Mouse (Mus musculus) intestine, postnatal 0 days (tissue): ENCODE data around the gene Mctp2. TPM values are rescaled to one million over a fixed set of nuclear protein-coding genes. Genes with fewer than 3 reads are reported as not detected.
"Not testable (repeated sequence)": the region's sequence is repeated elsewhere in the genome, so short reads cannot be mapped to it uniquely, and the experiment has no call there.

Experiments
- ATAC-seq: fragments of 200-750 bp; cut with Nextera tagmentation; 2 replicates; pipeline ENCODE4 v1.8.0; 2017; ENCODE audit warnings: mild to moderate bottlenecking, moderate TSS enrichment, moderate library complexity
- H3K27ac ChIP-seq: fragments of 300-500 bp; sonication (generic); 2 replicates; pipeline ENCODE4 v1.5.1; 2014; ENCODE audit warnings: mild to moderate bottlenecking, low read depth, low read length, moderate library complexity
- H3K27me3 ChIP-seq: fragments of 300-500 bp; sonication (generic); replicated peaks from 2 replicates; pipeline ENCODE4 v1.6.1; 2014; ENCODE audit warnings: low read length, mixed read lengths; ENCODE audit not compliant: control insufficient read depth, insufficient read depth
- H3K36me3 ChIP-seq: fragments of 300-500 bp; sonication (generic); 2 replicates; pipeline ENCODE4 v1.6.1; 2014; ENCODE audit warnings: mild to moderate bottlenecking, moderate library complexity; ENCODE audit not compliant: control insufficient read depth, insufficient read depth
- H3K4me1 ChIP-seq: fragments of 300-500 bp; sonication (generic); replicated peaks from 2 replicates; pipeline ENCODE4 v1.6.1; 2014; ENCODE audit warnings: antibody characterized with exemption, low read length, mixed read lengths; ENCODE audit not compliant: control insufficient read depth, insufficient read depth
- H3K4me2 ChIP-seq: fragments of 300-500 bp; sonication (generic); replicated peaks from 2 replicates; pipeline ENCODE4 v1.6.1; 2014; ENCODE audit warnings: low read depth, mild to moderate bottlenecking, moderate library complexity
- H3K4me3 ChIP-seq: fragments of 300-500 bp; sonication (generic); 2 replicates; pipeline ENCODE4 v1.5.1; 2014; ENCODE audit warnings: low read depth, low read length
- H3K9ac ChIP-seq: fragments of 300-500 bp; sonication (generic); 2 replicates; pipeline ENCODE4 v1.6.1; 2014; ENCODE audit warnings: mild to moderate bottlenecking, low read depth, low read length
- H3K9me3 ChIP-seq: fragments of 300-500 bp; sonication (generic); 2 replicates; pipeline ENCODE4 v1.6.1; 2016; ENCODE audit warnings: mixed run types; ENCODE audit not compliant: control insufficient read depth
- CTCF ChIP-seq: sonication (generic); IDR thresholded peaks from 2 replicates; pipeline ENCODE4 v1.5.1; 2016; ENCODE audit warnings: low read depth, mild to moderate bottlenecking, control low read depth, antibody characterized with exemption, moderate library complexity
- WGBS: fragments of 180-500 bp; shearing (Covaris S2); extraction: QIAGEN DNeasy Blood & Tissue Kit; methylation state at CpG from one replicate; pipeline ENCODE4 v1.1.7; 2014; 5-methylcytosine and 5-hydroxymethylcytosine counted together
- polyA plus RNA-seq: library from polyadenylated mRNA; unstranded; fragments of >200 nt; fragmentation: Nextera tagmentation; extraction: Ambion mirVana; gene quantifications from 2 replicates; pipeline ENCODE4 v1.2.1, GENCODE M21; 2015

Gene Mctp2
- polyA plus RNA-seq, 1 experiment from 2014 or later, result 0.89 TPM

GRCm38 (mm10) chr7:72259045-72259444, 47.4 kb downstream of the Mctp2 start:
- 87% methylated on average over 10 of the region's 10 CpGs for WGBS
- H3K4me1 ChIP-seq, result no peaks in the 10 kb centered on the region
- H3K9ac ChIP-seq, result no peak overlapping the region
- H3K36me3 ChIP-seq, result no peaks in the 10 kb centered on the region
- H3K9me3 ChIP-seq, result no peaks in the 10 kb centered on the region
- H3K27ac ChIP-seq, result no peak overlapping the region
- no peak overlapping the region for H3K4me3 ChIP-seq
- H3K27me3 ChIP-seq, result no peaks in the 10 kb centered on the region
- no peak for ATAC-seq
- H3K4me2 ChIP-seq, result no peak overlapping the region
- TF ChIP-seq CTCF, result no peak

- H3K4me2 ChIP-seq, H3K9me3 ChIP-seq, H3K4me3 ChIP-seq, H3K27ac ChIP-seq, ATAC-seq, H3K4me1 ChIP-seq, H3K9ac ChIP-seq, H3K36me3 ChIP-seq, H3K27me3 ChIP-seq: not testable (repeated sequence)
- 89% methylated on average over 8 of the region's 9 CpGs for WGBS
Measured at GRCm38 (mm10) chr7:72250326-72250725, 56.1 kb downstream of the Mctp2 start.

GRCm38 (mm10) chr7:72241269-72241668, 65.1 kb downstream of the Mctp2 start:
- no peak for ATAC-seq
- no peak overlapping the region for H3K4me3 ChIP-seq
- no peak overlapping the region for H3K27ac ChIP-seq
- no peaks in the 10 kb centered on the region for H3K27me3 ChIP-seq
- no peaks in the 10 kb centered on the region for H3K9me3 ChIP-seq
- H3K4me2 ChIP-seq, result no peak overlapping the region
- H3K36me3 ChIP-seq, result no peaks in the 10 kb centered on the region
- H3K9ac ChIP-seq, result no peak overlapping the region
- peak; percentile 47 for TF ChIP-seq CTCF
- 96% methylated on average over 9 of the region's 9 CpGs for WGBS
- no peaks in the 10 kb centered on the region for H3K4me1 ChIP-seq

GRCm38 (mm10) chr7:72239782-72240493, 66.5 kb downstream of the Mctp2 start:
- Histone ChIP-seq H3K4me1 (no peaks in the 10 kb centered on the region), H3K27ac (no peak overlapping the region), H3K4me3 (no peak overlapping the region), H3K4me2 (no peak overlapping the region), H3K9ac (no peak overlapping the region), H3K9me3 (no peaks in the 10 kb centered on the region), H3K36me3 (no peaks in the 10 kb centered on the region), H3K27me3 (no peaks in the 10 kb centered on the region)
- WGBS, result 34% methylated on average over 3 of the region's 3 CpGs
- peak; percentile 91 for TF ChIP-seq CTCF
- no peak for ATAC-seq

- ATAC-seq, result 0 out of 2 replicates have a peak, but pooled peaks have one; percentile 41
- Histone ChIP-seq H3K4me1 (no peaks in the 10 kb centered on the region), H3K9ac (no peak overlapping the region)
Measured at GRCm38 (mm10) chr7:72238575-72238974, 67.8 kb downstream of the Mctp2 start.

GRCm38 (mm10) chr7:72234433-72234998, 71.9 kb downstream of the Mctp2 start:
- ATAC-seq, result no peak

More at GRCm38 (mm10) chr7:72238575-72238974, 67.8 kb downstream of the Mctp2 start:
- Histone ChIP-seq H3K27me3 (no peaks in the 10 kb centered on the region), H3K9me3 (no peaks in the 10 kb centered on the region), H3K4me3 (no peak overlapping the region), H3K27ac (no peak overlapping the region), H3K4me2 (no peak overlapping the region), H3K36me3 (no peaks in the 10 kb centered on the region)
- WGBS, result 45% methylated on average over 4 of the region's 4 CpGs
- TF ChIP-seq CTCF, result peak; percentile 95

More at GRCm38 (mm10) chr7:72234433-72234998, 71.9 kb downstream of the Mctp2 start:
- Histone ChIP-seq H3K27ac (no peak overlapping the region), H3K4me3 (no peak overlapping the region), H3K36me3 (no peaks in the 10 kb centered on the region), H3K4me2 (no peak overlapping the region), H3K4me1 (no peaks in the 10 kb centered on the region), H3K9ac (no peak overlapping the region), H3K27me3 (no peaks in the 10 kb centered on the region), H3K9me3 (no peaks in the 10 kb centered on the region)
- 88% methylated on average over 6 of the region's 6 CpGs for WGBS
- TF ChIP-seq CTCF, result no peak
